Mouse (Mus musculus): ENCODE measurements around the gene Slc2a13. TPM values are rescaled to one million over a fixed set of nuclear protein-coding genes. Genes with fewer than 3 reads are reported as not detected.

Slc2a13 gene
- polyA plus RNA-seq, 1 experiment, result 6.3 TPM

DNA sequence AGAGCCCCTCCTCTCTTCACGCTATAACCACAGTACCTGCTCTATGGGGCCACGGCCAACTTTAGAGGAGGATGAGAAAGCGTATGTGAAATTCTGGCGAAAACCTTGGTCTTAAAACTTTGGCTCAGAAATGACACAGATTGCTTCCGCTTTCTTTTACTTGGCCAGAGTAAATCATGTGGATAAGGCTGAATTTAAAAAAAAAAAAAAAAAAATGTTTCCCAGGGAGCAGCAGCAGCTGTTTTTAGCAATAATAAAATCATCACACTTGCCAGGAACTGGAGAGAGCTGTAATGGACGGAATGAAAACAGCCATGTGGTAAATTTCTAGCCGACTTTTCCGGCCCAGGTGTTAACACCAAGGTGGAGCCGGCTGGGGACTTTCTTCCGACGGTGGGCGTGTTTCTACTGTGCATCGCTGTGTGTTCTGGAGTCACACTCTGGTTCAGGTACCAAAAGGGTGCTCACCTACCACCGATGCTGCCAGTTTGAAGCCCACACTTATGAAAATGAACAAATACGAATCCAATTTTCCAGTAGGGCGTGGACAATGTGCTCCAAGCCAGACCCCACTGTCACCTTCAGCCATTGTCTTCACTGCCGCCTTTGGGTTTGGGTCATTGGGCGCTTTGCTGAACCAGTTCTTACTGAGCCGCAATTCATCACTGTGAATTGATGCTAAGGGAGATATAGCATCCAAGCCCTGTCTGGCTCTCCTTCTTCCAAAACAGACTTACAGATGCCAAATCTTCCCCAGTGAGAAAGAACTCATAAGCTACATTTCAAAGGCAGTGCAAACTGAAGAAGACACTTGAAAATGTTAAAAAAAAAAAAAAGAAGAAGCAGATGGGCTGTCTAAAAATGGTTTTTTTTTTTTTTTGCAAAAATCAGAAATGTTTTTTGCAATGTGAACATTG lies 258.4 kb downstream of the Slc2a13 start:
- DNase-seq (ENCODE audit: low read depth), result peak; percentile 68
- no peak for TF ChIP-seq CTCF (IDR thresholded peaks at IDR 0.05; ENCODE audit: borderline replicate concordance, extremely low read depth, insufficient read depth, insufficient read length)
- TF ChIP-seq POLR2A (IDR thresholded peaks at IDR 0.05; ENCODE audit: borderline replicate concordance, extremely low read depth, insufficient read depth, insufficient read length, poor library complexity, severe bottlenecking), result no peak

DNA sequence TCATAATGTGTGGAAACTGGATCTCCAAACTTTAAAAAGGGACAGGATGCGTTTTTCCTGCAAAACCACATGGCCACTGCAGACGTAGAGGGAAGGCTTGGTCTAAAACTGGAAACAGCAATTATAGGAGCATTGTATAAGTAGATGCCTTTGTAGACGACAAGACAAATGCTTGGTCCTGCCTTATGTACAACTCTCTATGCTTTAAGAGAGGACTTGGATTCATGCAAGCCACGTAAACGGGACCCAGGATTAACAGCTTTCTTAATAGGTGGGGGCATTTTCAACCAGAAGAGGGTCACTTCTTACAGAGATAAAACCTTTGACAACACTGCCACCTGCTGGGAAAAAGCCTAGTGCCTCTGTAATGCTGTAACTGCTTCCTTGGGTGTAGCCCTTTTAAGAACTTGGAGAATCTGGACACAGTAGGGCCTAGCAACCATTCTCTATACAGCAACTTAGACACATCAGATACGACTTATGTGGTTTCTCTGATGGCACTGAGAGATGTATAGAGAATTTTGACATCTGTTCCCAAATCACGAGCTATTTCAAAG lies 268.7 kb downstream of the Slc2a13 start:
- peak; percentile 82 for DNase-seq (ENCODE audit: low read depth)
- peak; percentile 65; the same call in 1 of the 2 replicates for TF ChIP-seq CTCF (IDR thresholded peaks at IDR 0.05; ENCODE audit: borderline replicate concordance, extremely low read depth, insufficient read depth, insufficient read length)
- TF ChIP-seq POLR2A (IDR thresholded peaks at IDR 0.05; ENCODE audit: borderline replicate concordance, extremely low read depth, insufficient read depth, insufficient read length, poor library complexity, severe bottlenecking), result no peak

DNA sequence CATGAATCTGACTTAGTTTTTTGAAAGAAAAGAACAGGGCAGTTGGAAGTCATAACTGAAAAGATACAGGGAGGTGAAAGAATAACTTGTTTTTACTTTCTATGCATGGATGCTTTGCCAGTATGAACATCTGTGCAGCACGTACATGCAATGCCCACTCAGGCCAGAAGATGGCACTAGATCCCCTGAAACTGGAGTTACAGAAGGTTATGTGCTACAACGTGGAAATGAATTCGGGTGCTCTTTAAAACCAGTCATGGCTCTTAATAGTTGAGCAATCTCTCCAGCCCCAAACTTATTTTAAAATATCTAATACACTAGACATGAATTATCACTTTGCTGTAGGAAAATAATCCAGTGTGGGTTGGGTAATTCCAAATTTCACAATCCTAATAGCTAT lies 271.7 kb downstream of the Slc2a13 start:
- DNase-seq (ENCODE audit: low read depth), result peak; percentile 91

DNA sequence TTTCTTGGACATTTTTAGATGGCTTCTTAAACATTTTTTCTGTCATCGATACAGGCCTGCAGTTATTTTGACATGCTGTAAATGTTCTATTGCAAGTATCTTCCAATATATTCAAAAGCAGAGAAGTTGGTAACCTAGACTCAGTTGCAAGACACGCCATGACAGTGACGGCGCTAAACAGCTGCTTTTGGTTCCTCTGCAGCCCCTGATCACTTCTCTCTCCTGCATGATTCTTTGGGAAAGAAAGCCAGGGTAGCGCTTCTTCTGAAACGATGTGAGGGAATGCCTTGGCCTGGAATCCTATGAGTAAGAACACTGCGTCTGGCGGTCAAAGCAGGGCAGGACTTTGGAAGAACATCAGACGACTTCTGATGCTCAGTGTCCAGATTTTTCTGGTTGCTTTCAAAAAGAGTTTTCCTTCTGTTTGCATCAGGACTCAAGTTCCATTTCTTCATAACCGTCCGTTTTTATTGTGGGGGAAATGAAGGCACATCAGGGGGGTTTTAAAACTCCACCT lies 273.7 kb downstream of the Slc2a13 start:
- DNase-seq (ENCODE audit: low read depth), result no peak
- no peak for TF ChIP-seq POLR2A (IDR thresholded peaks at IDR 0.05; ENCODE audit: borderline replicate concordance, extremely low read depth, insufficient read depth, insufficient read length, poor library complexity, severe bottlenecking)
- no peak for TF ChIP-seq CTCF (IDR thresholded peaks at IDR 0.05; ENCODE audit: borderline replicate concordance, extremely low read depth, insufficient read depth, insufficient read length)

More for the DNA sequence above, 271.7 kb downstream of the Slc2a13 start:
- TF ChIP-seq CTCF (IDR thresholded peaks at IDR 0.05; ENCODE audit: borderline replicate concordance, extremely low read depth, insufficient read depth, insufficient read length) (peak; percentile 84; the same call in 1 of the 2 replicates), POLR2A (IDR thresholded peaks at IDR 0.05; ENCODE audit: borderline replicate concordance, extremely low read depth, insufficient read depth, insufficient read length, poor library complexity, severe bottlenecking) (no peak)

DNA sequence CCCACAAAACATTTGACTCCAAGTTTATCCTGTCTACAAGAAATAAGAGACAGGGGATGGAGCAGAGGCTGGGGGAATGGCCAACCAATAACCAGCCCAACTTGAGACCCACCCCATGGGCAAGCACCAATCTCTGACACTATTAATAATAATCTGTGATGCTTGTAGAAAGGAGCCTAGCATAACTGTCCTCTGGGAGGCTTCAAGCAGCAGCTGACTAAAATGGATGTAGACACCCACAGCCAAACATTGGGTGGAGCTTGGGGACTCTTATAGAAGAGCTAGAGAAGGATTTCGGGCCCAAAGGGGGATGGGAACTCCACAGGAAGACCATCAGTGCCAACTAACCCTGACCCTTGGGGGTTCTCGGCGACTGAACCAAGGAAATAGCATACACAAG lies 289.6 kb downstream of the Slc2a13 start:
- TF ChIP-seq POLR2A (IDR thresholded peaks at IDR 0.05; ENCODE audit: borderline replicate concordance, extremely low read depth, insufficient read depth, insufficient read length, poor library complexity, severe bottlenecking) (no peak), CTCF (IDR thresholded peaks at IDR 0.05; ENCODE audit: borderline replicate concordance, extremely low read depth, insufficient read depth, insufficient read length) (no peak)

DNA sequence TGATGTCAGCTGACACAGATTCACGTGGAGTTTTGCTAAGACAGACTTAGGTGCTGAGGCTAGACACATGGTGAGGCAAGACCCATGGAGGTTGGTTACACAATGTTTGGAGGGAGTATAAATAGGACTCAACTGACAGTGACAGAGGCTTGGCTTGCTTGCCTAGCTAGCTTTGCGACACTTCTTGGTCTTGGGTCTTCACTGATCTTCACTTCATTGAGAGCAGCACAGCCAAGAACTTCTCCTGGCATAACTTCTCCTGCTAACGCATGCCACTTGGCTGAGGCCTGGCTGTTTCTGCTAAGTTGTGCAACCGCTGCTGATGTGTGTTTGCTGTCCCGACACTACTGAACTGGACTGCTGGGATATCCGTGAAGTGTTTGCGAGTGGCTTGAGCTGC lies 290.2 kb downstream of the Slc2a13 start:
- no peak for DNase-seq (ENCODE audit: low read depth)
- no peak for TF ChIP-seq POLR2A (IDR thresholded peaks at IDR 0.05; ENCODE audit: borderline replicate concordance, extremely low read depth, insufficient read depth, insufficient read length, poor library complexity, severe bottlenecking)
- no peak for TF ChIP-seq CTCF (IDR thresholded peaks at IDR 0.05; ENCODE audit: borderline replicate concordance, extremely low read depth, insufficient read depth, insufficient read length)

More for the DNA sequence above, 289.6 kb downstream of the Slc2a13 start:
- no peak for DNase-seq (ENCODE audit: low read depth)

DNA sequence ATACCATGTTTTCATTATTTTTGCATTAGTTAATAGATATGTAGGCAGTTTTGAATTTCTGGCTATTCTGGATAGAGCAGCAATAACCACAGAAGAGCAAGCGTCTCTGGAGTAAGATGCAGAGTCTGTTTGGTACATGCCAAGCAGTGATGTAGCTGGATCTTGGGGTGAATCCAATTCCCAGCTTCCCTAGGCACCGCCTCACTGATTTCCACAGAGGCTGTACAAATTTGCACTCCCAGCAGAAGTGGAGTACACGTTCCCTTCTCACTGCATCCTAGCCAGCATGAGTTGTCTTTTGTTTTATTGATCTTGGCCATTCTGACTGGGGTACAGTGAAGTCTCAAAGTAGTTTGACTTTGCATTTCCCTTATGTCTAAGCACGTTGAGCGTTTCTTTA lies 291.5 kb downstream of the Slc2a13 start:
- DNase-seq (ENCODE audit: low read depth), result no peak
- TF ChIP-seq CTCF (IDR thresholded peaks at IDR 0.05; ENCODE audit: borderline replicate concordance, extremely low read depth, insufficient read depth, insufficient read length), result no peak
- TF ChIP-seq POLR2A (IDR thresholded peaks at IDR 0.05; ENCODE audit: borderline replicate concordance, extremely low read depth, insufficient read depth, insufficient read length, poor library complexity, severe bottlenecking), result no peak

DNA sequence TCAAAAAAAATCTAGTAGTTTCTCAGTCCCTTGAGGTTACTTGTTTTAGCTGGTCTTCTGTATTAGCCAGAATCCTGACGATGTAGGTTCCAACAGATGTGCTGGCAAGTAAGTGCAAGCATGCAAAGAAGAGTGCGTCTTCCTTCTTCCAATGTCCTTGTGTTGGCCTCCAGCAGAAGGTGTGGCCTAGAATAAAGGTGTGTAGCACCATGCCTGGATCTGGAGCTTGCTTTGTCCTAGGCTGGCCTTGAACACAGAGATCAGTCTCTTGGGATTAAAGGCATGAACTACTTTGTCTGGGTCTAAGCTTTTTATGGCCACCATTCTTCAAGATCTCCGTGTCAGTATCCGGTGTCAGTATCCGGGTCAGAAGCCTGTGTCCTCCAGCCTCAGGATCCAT lies 293.5 kb downstream of the Slc2a13 start:
- no peak for TF ChIP-seq POLR2A (IDR thresholded peaks at IDR 0.05; ENCODE audit: borderline replicate concordance, extremely low read depth, insufficient read depth, insufficient read length, poor library complexity, severe bottlenecking)
- TF ChIP-seq CTCF (IDR thresholded peaks at IDR 0.05; ENCODE audit: borderline replicate concordance, extremely low read depth, insufficient read depth, insufficient read length), result no peak
- DNase-seq (ENCODE audit: low read depth), result no peak

DNA sequence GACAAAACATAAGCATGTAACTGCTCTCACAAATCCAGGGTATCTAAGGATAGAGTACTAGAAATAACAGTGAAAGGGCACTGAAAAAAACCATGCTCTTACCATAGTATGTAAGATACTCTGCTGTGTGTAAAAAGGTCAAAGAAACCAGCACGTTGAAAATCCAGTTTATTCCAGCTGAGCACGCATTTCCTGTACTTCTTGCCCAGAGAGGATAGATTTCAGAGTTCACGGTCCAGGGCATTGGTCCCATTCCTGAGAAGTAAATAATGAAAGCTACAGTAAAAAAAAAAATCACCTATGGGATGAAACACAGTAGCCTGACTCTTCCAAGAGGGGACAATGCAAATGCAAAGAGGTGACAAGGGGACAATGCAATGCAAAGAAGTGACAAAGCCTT lies 297.1 kb downstream of the Slc2a13 start:
- TF ChIP-seq CTCF (IDR thresholded peaks at IDR 0.05; ENCODE audit: borderline replicate concordance, extremely low read depth, insufficient read depth, insufficient read length) (no peak), POLR2A (IDR thresholded peaks at IDR 0.05; ENCODE audit: borderline replicate concordance, extremely low read depth, insufficient read depth, insufficient read length, poor library complexity, severe bottlenecking) (no peak)
- DNase-seq (ENCODE audit: low read depth), result no peak

DNA sequence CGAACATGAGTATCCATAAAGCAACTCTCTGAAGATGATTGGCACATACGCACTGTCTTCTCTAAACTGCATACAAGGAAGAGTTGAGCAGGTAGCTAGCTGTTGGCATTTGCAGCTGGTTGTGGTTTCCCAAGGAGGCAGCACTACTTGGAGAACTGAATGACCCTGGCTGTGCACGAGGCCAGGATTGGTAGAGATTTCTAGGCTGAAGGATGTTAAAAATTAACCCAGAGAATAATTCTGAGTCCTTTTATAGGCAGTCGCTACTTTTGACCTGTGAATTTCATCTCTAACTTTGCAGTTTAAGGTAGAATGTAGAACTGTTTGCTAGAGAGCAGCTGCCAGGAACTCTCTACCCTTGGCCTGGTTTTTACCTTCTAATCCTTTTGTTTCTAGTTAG lies 304.5 kb downstream of the Slc2a13 start:
- DNase-seq (ENCODE audit: low read depth), result no peak
- TF ChIP-seq POLR2A (IDR thresholded peaks at IDR 0.05; ENCODE audit: borderline replicate concordance, extremely low read depth, insufficient read depth, insufficient read length, poor library complexity, severe bottlenecking), result no peak
- no peak for TF ChIP-seq CTCF (IDR thresholded peaks at IDR 0.05; ENCODE audit: borderline replicate concordance, extremely low read depth, insufficient read depth, insufficient read length)

DNA sequence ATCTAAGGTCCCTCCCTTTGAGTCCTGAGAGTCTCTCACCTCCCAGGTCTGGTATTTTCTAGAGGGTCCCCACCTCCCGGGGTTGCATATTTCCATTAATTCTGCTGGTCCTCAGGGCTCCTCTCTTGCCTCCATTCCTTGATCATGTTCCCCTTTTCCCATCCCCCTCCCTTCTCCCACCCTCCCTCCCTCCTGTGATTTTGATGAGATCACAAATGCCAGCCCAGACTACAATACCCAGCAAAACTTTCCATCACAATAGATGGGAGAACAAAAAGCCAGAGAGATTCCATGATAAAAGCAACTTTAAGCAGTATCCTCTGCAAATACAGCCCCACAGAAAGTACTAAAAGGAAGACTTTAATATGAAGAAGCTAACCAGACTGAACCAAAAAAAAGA lies 309.1 kb downstream of the Slc2a13 start:
- no peak for TF ChIP-seq POLR2A (IDR thresholded peaks at IDR 0.05; ENCODE audit: borderline replicate concordance, extremely low read depth, insufficient read depth, insufficient read length, poor library complexity, severe bottlenecking)
- TF ChIP-seq CTCF (IDR thresholded peaks at IDR 0.05; ENCODE audit: borderline replicate concordance, extremely low read depth, insufficient read depth, insufficient read length), result no peak
- DNase-seq (ENCODE audit: low read depth), result no peak

Measured in brain, embryonic 14.5 days (tissue).